Mouse (Mus musculus) lung, postnatal 0 days (tissue): ENCODE measurements around the gene Gm9970. TPM values are rescaled to one million over a fixed set of nuclear protein-coding genes. Genes with fewer than 3 reads are reported as not detected.

Experiments
- ATAC-seq: fragments of 200-750 bp; cut with Nextera tagmentation; 2 replicates; pipeline ENCODE4 v1.8.0; 2017; ENCODE audit warnings: moderate library complexity
- DNase-seq: peaks from one replicate; pipeline ENCODE4 v3.0.0-alpha.2; 2016; ENCODE audit warnings: low spot score
- H3K27ac ChIP-seq: fragments of 300-500 bp; sonication (generic); 2 replicates; pipeline ENCODE4 v1.5.1; 2014; ENCODE audit warnings: antibody characterized with exemption, mild to moderate bottlenecking, low read length, mixed read lengths
- H3K27me3 ChIP-seq: fragments of 300-500 bp; sonication (generic); replicated peaks from 2 replicates; pipeline ENCODE4 v1.6.1; 2014; ENCODE audit warnings: low read length, mixed read lengths; ENCODE audit not compliant: insufficient read depth
- H3K36me3 ChIP-seq: fragments of 300-500 bp; sonication (generic); 2 replicates; pipeline ENCODE4 v1.6.1; 2014; ENCODE audit warnings: low read length, mixed read lengths; ENCODE audit not compliant: insufficient read depth
- H3K4me1 ChIP-seq: fragments of 300-500 bp; sonication (generic); 2 replicates; pipeline ENCODE4 v1.6.1; 2014; ENCODE audit warnings: antibody characterized with exemption, low read depth, low read length, mixed read lengths; ENCODE audit not compliant: insufficient read depth
- H3K4me2 ChIP-seq: fragments of 300-500 bp; sonication (generic); replicated peaks from 2 replicates; pipeline ENCODE4 v1.6.1; 2014; ENCODE audit warnings: low read depth, mild to moderate bottlenecking, low read length, moderate library complexity, mixed read lengths
- H3K4me3 ChIP-seq: fragments of 300-500 bp; sonication (generic); 2 replicates; pipeline ENCODE4 v1.5.1; 2014; ENCODE audit warnings: low read depth, low read length
- H3K9ac ChIP-seq: fragments of 300-500 bp; sonication (generic); replicated peaks from 2 replicates; pipeline ENCODE4 v1.6.1; 2014; ENCODE audit warnings: low read depth, mild to moderate bottlenecking
- H3K9me3 ChIP-seq: fragments of 300-500 bp; sonication (generic); 2 replicates; pipeline ENCODE4 v1.6.1; 2016; ENCODE audit warnings: low read length, mixed read lengths
- CTCF ChIP-seq: IDR thresholded peaks from 2 replicates; pipeline ENCODE4 v1.5.1; 2016; ENCODE audit warnings: antibody characterized with exemption, mild to moderate bottlenecking
- EP300 ChIP-seq: IDR thresholded peaks from 2 replicates; pipeline ENCODE4 v1.6.1; 2016; ENCODE audit warnings: antibody characterized with exemption, mild to moderate bottlenecking, control low read depth
- WGBS: fragments of 180-500 bp; shearing (Covaris S2); extraction: QIAGEN DNeasy Blood & Tissue Kit; methylation state at CpG from one replicate; pipeline ENCODE4 v1.1.7; 2014; 5-methylcytosine and 5-hydroxymethylcytosine counted together
- polyA plus RNA-seq: library from polyadenylated mRNA; unstranded; fragments of >200 nt; fragmentation: Nextera tagmentation; extraction: Ambion mirVana; gene quantifications from 2 replicates; pipeline ENCODE4 v1.2.1, GENCODE M21; 2015

Gm9970 gene
- polyA plus RNA-seq, 1 experiment from 2014 or later = 0.62 TPM

DNA sequence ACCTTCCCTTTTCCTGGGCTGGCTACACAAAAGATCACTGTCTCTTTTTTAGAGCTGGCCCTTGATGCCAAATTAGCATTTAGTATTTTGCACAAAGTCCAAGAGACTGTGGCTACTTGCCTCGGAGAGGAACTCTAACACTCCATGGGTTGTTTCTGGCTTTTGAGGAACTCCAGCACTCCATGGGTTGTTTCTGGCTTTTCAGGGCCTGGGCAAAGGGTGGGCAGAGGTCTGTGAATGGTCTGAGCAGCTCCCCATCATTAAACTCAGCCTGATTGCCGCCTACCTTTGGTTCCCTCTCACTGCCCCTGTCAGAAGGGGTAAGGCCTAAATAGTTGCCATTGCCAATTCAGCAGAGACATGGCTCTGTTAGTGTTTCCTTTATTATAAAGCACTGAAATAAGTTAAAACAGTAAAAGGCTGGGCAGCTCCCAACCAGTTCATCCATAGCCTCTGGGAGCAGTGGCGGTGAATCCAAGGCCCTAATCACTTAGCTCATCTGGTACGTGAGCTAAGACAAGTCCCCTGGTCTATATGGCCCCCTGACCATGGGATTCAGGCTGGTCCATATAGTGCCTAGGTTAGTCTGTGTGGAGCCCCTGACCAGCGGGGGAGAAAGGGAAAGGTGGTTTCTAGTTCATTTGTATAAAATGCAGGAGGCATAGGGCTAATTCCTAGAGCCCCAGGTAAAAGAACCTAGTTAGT is 42.3 kb downstream of the Gm9970 start:
- DNase-seq = no peak
- WGBS = 82% methylated on average over 5 of the region's 5 CpGs
- peaks cover 12% of the 10 kb centered on the region; the same call in 1 of the 2 replicates for H3K4me1 ChIP-seq
- no peak for ATAC-seq
- no peak overlapping the region for H3K4me3 ChIP-seq
- H3K9me3 ChIP-seq = no peaks in the 10 kb centered on the region
- H3K9ac ChIP-seq = no peak overlapping the region
- H3K36me3 ChIP-seq = peaks cover 51% of the 10 kb centered on the region
- no peaks in the 10 kb centered on the region for H3K27me3 ChIP-seq
- no peak overlapping the region for H3K4me2 ChIP-seq
- H3K27ac ChIP-seq = no peak overlapping the region
- TF ChIP-seq CTCF = no peak
- TF ChIP-seq EP300 = no peak

DNA sequence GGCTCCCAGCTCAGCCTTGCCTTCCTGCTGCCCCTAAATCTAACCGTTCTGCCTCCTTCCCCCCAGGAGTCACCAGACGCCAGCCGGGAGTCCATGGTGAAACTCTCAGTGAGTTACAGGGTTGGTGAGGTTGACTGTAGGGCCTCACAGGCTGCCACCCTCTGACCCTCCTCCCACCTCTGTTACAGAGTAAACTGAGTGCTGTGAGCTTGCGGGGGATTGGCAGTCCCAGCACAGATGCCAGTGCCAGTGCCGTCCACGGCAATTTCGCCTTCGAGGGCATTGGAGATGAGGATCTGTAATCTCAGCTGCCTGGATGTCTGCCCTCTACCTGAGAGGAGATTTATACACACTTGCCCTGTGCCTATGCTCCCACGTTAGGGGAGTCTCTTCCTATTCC is 42.9 kb downstream of the Gm9970 start:
- ATAC-seq (no peak), DNase-seq (no peak)
- Histone ChIP-seq H3K36me3 (peaks cover 48% of the 10 kb centered on the region), H3K27me3 (no peaks in the 10 kb centered on the region), H3K4me1 (peaks cover 12% of the 10 kb centered on the region; the same call in 1 of the 2 replicates), H3K27ac (no peak overlapping the region), H3K9me3 (no peaks in the 10 kb centered on the region), H3K4me2 (no peak overlapping the region), H3K9ac (no peak overlapping the region), H3K4me3 (no peak overlapping the region)
- no peak for TF ChIP-seq CTCF
- TF ChIP-seq EP300 = no peak
- WGBS = 68% methylated on average over 9 of the region's 9 CpGs

DNA sequence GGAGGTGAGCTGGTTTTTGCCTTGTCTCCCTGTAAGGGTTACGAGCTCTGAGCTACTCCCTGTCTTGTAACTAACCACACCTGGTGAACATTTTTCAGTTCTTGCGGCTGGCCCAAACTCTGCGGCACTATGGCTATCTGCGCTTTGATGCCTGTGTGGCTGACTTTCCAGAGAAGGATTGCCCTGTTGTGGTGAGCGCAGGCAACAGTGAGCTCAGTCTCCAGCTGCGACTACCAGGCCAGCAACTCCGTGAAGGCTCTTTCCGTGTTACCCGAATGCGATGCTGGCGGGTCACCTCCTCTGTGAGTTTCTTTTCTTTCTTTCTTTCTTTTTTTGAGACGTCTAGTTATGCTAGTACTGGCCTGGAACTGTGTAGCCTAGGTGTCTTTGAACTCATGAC is 44.0 kb downstream of the Gm9970 start:
- DNase-seq = no peak
- H3K9ac ChIP-seq = no peak overlapping the region
- 93% methylated on average over 12 of the region's 12 CpGs for WGBS
- no peak overlapping the region for H3K4me3 ChIP-seq
- no peak overlapping the region for H3K27ac ChIP-seq
- H3K27me3 ChIP-seq = no peaks in the 10 kb centered on the region
- ATAC-seq = no peak
- TF ChIP-seq EP300 (no peak), CTCF (no peak)
- H3K9me3 ChIP-seq = no peaks in the 10 kb centered on the region
- H3K36me3 ChIP-seq = peaks cover 45% of the 10 kb centered on the region
- peaks cover 6% of the 10 kb centered on the region; the same call in 1 of the 2 replicates for H3K4me1 ChIP-seq
- H3K4me2 ChIP-seq = no peak overlapping the region

DNA sequence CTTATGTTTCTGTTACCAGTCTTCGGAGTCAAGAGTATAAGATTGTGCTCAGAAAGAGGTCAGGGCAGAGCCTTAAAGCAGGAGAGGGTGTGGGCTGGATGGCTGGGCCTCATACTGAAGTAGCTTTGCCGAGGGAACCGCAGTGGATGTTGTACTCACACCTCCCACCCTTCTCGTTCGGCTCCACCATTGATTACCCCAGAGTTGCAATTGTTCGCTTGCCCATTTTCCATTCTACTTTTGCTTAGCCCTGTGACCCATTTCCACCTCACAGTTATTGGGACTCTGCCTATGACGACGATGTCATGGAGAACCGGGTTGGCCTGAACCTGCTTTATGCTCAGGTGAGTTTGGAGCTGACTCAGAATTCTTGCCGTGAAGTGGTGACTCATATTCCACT is 44.8 kb downstream of the Gm9970 start:
- H3K27ac ChIP-seq = no peak overlapping the region
- no peak for TF ChIP-seq CTCF
- H3K4me2 ChIP-seq = no peak overlapping the region
- WGBS = 90% methylated on average over 10 of the region's 10 CpGs
- DNase-seq (no peak), ATAC-seq (no peak)
- H3K27me3 ChIP-seq = no peaks in the 10 kb centered on the region
- no peak overlapping the region for H3K4me3 ChIP-seq
- H3K36me3 ChIP-seq = peaks cover 45% of the 10 kb centered on the region
- H3K9ac ChIP-seq = no peak overlapping the region
- H3K9me3 ChIP-seq = no peaks in the 10 kb centered on the region
- H3K4me1 ChIP-seq = peaks cover 6% of the 10 kb centered on the region; the same call in 1 of the 2 replicates

DNA sequence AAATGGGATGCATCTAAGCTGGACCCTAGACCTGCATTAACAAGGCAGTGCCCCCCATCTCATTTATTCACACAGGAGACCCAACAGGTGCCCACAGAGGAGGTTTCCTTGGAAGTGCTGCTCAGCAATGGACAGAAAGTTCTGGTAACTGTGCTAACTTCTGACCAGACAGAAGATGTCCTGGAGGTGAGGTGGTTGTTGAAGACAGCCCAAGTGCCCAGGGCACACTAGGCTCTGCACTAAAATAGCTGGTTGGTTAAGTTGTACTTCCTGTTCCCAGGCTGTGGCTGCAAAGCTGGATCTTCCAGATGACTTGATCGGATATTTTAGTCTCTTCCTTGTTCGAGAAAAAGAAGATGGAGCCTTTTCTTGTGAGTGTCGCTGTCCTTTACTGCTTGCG is 45.4 kb downstream of the Gm9970 start:
- no peak overlapping the region for H3K27ac ChIP-seq
- ATAC-seq = no peak
- H3K9me3 ChIP-seq = no peaks in the 10 kb centered on the region
- DNase-seq = no peak
- no peak overlapping the region for H3K9ac ChIP-seq
- H3K4me1 ChIP-seq = peaks cover 2% of the 10 kb centered on the region; the same call in 1 of the 2 replicates
- H3K27me3 ChIP-seq = no peaks in the 10 kb centered on the region
- 91% methylated on average over 4 of the region's 4 CpGs for WGBS
- no peak overlapping the region for H3K4me3 ChIP-seq
- TF ChIP-seq CTCF (no peak), EP300 (no peak)
- H3K4me2 ChIP-seq = no peak overlapping the region
- H3K36me3 ChIP-seq = peaks cover 51% of the 10 kb centered on the region

DNA sequence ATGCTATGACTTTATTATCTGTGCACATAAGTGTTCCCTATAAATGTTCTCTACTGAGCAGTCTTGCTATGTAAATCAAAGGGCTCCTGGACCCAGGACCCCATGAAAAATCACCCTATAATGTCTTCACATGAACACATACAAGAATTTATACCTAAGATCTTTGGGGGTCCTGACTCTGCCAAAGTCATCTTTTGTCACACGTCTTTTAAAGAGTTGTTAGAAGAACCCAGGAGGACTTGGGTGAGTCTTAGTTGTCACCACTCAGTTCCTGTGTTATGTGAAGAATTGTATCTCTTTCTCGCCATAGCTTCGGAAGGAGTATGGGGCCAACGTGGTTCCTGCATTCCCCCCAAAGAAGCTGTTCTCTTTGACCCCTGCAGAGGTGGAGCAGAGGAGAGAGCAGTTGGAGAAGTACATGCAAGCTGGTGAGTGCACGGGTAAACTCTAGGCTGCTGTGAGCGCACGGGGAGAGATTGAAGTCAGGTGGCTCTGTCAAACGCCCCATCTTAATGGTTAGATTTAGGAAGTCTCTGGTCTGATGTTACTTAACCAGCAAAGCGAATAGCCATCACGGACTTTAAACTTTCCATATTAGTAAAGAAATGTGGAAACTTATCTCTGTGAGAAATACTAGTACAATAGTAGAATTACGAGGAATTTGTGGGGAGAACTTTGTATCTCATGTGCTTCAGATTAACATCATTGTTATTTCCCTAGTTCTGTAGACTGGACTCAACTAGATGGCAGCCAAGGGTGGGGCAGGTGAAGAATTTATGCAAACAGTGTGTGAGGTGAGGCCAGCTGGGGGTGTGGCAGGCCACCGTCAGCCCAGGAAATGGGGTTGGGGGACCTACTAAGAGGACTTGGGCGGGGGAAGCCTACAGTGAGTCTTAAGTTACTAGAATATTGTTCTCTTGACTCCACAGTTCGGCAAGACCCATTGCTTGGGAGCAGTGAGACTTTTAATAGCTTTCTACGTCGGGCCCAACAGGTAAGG is 46.2 kb downstream of the Gm9970 start:
- DNase-seq = no peak
- H3K4me3 ChIP-seq = no peak overlapping the region

More for the DNA sequence above, 46.2 kb downstream of the Gm9970 start:
- no peak overlapping the region for H3K4me2 ChIP-seq
- no peak overlapping the region for H3K9ac ChIP-seq
- H3K27me3 ChIP-seq = no peaks in the 10 kb centered on the region
- H3K36me3 ChIP-seq = peaks cover 50% of the 10 kb centered on the region
- TF ChIP-seq EP300 (no peak), CTCF (no peak)
- H3K4me1 ChIP-seq = no peaks in the 10 kb centered on the region; the same call in 1 of the 2 replicates
- no peaks in the 10 kb centered on the region for H3K9me3 ChIP-seq
- 86% methylated on average over 16 of the region's 16 CpGs for WGBS
- no peak for ATAC-seq
- no peak overlapping the region for H3K27ac ChIP-seq
